Mouse (Mus musculus) right cerebral cortex, adult 18-20 months (tissue): Measurements from ENCODE around the gene Kcnf1.

ENCODE experiments used
- DNase-seq: peaks from one replicate; pipeline ENCODE4 v3.0.0; 2022; ENCODE audit warnings: mixed read lengths

The Kcnf1 gene

DNA sequence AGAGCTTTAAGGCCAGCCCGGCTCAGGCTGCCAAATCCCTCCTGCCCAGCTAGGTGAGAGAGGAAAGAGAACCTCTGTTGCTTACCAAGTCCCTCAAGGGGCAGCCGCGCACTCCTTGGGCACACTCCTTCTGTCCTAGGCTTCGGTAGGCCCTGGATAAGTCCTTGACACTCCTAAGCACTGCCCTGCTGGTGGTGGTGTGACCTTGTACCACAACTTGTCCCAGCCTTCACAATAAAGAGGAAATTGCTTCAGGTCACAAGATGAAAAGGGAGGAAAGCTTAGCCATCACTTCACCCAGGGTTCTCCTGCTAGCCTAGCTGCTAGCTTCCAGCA, at the start of gene Kcnf1:
Kcnf1 (minus strand) TSS at position 132 of the 336 bp plus-strand sequence.
- DNase-seq: no peak

DNA sequence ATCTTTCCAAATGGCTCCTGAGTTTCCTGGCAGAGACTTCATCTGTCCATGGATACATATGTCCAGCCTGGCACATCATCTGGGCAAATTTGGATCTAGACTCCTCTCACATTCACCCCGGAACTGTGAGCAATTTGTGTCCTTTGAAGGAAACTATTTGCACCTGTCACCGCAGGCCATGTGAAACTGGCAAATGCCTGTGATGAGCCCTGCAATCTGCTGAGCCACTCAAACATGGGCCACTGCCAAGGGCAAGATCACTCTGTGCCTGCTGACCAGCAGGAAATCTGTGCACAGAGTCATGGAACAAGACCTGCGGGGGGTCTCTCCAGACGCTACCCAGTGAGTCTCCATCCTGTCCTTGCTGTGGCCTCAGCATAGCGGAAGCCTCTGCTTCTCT, 48.3 kb upstream of the Kcnf1 start:
- no peak for DNase-seq

DNA sequence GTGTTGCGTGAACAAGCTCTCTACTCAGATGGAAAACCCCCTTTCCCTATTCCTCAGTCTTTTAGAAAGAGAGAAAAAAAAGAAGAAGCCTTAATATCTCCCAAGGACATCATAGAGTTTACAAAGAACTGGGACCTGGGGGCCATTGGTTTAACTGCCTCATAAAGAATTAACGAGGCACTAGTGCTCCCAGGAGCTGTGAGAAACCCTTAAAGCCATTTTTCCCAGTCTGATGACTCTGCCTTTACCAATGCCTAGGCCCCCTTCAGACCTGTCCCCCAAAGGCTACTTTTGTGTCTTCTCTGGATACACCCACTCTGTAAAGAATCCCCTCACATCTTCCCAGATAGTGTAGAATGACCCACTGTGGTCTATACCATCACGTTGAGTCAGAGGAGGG, 46.4 kb upstream of the Kcnf1 start:
- DNase-seq: no peak

DNA sequence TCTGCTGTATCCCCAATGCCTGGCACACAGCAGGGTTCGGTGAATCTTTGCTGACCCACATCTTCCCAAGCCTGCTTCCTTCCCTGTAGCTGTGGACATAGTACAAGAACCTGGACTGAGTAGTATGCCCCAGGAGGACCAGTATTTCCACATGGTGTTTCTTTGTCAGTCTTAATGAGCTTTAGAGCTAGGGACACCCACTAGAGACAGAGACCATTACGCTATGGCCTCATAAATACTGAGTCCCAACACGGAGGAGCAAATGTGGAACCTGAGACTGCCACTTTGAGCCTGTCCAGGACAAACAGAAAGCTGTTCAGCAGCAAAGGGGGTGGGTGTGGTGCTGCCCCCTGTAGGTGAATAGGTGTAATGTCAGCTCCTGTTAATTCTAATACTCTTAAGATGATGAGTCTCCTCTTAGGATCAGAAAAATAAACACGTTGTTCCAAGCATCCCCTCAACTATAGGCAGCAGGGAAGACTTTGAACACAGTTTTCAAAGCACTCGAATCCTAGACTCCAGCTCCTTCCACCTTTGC, 45.3 kb upstream of the Kcnf1 start:
- no peak for DNase-seq

DNA sequence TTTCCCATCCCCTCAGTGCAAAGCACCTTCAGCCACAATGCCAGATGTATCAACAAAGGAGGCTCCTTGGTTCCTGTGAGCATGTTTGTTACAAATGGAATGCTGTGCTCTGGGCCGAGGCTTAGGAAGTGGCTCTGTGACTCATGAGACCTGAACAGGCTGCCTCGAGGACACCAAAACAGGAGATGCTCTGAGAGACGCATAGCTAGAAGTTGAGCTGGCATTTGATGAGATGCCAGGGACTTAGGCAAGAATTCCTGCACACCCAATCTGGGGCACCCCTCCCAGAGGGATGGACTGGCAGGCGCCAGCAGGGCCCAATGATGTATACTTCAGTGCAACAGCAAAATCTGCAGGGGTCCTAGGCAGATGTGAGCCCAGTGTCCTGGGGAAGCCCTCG, 43.9 kb upstream of the Kcnf1 start:
- peak; percentile 21 for DNase-seq

DNA sequence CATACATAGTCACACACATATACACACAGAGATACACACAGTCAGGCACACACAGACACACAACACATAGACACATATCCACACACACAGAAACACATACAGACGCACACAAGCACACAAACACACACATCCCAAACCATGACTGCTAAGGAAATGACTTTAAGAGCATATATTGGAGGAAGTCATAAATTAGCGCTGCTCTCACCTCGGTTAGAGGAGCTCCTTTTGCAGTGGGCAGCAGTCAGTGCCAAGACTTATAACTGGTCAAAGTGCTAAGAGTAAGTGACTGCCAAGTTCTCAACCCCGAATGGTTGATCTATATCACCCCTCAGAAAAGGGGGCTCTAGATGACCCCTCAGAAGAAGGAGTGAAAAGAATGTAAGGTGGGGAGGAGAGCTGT, 42.4 kb upstream of the Kcnf1 start:
- no peak for DNase-seq

DNA sequence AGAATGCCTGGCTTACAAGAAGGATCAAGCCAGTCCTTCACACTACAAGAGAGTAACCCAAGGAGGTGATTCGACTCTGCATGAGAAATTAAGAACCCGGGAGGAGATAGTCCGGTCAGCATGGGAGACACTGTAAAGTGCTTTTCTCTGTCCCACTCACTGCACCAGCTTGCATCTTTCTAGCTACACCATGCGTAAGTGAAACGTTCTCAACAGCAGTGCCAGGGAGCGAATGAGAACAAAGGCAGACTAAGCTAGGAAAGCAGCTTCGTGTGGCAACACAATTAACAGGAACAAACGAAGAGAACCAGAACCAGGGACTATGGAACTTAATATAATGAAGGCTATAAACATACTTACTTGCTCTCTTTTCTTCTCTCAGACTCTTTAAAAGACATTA, 41.7 kb upstream of the Kcnf1 start:
- no peak for DNase-seq

DNA sequence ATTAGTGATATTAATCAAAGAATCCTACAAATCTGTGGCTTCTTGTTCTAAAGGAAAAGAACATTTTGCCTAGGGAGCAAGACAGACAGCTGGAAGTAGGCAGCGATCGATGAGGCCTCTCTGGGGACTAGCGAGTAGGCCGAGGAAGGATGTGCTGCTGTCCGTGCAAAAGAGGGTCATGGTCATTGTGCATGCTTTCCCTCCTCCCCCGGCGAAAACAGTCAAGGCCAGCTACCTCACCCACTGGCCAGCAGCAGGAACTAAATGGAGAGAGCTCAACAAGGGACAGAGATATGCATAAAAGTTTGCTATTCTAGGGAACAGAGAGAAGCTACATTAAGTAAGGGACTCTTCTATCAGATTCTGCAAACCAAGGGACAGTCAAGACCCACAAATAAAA, 39.1 kb upstream of the Kcnf1 start:
- no peak for DNase-seq

DNA sequence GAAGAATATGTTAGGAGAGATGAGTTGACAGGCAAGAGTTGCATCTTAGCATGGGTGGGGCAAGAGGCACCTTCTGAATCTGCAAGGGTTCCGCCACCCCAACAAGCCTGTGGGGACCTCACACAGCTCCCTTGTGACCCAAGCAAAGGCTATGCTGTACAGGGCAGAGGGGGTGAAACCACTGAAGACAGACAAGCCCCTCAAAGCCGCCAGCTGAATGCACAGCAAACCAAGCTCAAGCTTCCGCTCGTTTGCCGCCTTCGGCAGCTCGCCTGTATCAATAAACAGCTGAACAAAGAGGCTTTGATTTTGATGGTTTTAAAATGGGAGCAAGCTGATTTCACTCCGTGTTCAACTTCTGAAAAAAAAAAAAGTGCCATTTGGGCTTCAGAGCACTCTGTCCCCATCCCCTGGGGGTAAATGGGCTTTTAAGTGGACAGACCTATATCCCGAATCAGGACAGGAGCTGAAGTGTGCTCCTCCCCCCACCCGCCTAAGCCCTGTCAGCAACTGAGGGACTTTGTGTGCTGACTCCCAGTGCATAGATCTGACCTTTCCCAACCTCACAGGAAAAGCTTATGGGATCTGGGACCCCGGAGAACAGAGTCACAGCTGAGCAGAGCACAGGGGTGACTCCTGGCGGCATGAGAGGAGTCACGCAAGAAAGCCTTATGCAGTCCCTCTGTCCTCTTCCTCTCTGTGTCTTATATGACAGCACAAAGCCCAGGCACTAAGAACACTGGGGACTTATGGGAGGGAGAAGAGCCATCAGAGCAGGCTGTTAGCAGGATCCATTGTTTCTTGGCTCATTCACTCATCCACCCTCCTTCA, 26.0 kb upstream of the Kcnf1 start:
- DNase-seq: no peak

DNA sequence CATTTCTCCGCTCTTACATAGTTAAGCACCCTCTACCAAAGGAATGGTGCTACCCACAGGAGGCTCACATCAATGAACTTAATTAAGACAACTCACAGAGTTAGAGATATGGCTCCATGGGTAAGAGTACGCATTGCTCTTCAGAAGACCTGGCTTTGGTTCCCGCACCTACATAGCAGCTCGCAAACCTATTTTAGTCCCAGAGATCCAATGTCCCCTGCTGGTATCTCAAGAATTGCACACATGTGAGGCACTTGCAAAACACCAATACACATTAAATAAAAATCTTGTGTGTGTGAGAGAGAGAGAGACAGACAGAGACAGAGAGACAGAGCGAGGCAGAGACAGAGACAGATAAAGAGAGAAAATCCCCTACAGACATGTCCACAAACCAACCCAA, 21.9 kb upstream of the Kcnf1 start:
- no peak for DNase-seq

DNA sequence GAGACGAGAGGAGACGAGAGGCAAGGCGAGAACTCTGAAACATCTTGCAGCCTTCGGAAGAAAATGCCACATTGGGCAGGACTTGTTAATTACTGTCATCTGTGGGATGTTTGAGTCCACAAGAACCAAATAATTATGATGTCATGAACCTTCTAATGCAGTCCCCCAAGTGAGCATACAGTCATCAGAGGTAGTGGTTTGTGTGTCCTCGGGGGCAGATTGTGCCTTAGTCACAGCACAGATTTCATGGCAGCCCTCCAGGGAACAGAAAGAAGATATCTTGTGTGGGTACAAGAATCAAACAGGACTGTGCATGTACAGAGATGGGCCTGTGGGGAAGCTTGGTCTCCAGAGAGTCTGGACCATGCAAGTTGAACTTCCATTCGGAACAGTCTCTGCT, 17.5 kb upstream of the Kcnf1 start:
- no peak for DNase-seq

DNA sequence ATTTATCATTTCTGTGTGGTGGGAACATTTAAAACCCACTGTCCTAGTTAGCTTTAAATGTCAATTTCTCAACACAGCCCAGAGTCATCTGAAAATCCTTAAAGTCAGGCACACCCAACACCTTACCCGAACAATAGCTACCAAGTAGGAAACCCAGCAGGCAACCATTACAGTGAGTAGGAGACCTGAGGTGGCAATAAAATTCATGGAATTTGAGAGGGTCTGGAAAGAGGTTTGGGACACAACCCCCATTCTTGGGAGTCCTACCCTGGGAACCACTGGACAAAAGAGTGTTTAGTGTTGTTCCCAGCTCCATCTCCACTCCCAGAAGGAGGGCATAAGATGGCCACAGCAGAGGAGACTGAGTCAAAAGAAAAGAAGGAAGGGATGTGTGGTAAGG, 16.6 kb upstream of the Kcnf1 start:
- DNase-seq: no peak

DNA sequence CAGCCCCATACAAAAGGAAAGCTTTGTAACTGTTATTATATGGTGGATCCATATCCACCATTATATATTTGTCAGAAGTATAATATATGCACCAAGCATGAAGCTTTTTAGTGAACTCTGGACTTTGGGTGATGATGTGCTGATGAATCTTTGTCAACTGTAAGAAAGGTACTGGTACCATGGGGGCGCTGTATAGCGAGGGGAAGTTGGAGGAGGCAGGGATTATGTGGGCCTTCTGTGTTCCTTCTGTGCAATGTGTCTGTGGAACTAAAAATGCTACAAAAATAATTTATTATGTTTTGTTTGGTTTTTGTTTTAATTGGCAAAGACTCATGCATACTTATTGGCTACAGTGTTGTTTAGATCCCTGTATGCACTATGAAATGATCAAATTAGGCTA, 16.2 kb upstream of the Kcnf1 start:
- DNase-seq: no peak

DNA sequence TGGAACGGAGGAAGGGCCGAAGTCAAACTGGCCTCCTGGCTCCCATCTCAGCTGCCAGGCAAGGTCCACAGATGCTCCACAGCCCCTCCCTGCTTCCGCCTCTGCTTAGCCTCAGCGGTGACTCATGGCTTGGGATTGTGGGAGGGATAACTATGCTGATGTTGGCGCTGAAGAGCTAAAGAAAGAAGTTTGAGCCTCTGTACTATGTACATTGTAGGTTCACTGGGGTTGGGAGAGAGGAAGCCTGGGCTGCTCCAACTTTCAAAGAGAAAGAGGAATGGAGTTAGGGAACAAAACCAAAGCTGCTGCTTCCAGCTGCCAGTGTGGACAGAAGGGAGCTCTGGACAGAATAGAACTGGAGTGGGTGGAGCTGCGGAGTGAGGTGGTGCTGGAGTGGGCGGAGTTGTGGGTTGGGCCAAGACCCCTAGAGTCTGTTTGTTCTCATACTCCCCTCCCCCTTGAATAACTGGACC, 7.7 kb upstream of the Kcnf1 start:
- peak; percentile 89 for DNase-seq

DNA sequence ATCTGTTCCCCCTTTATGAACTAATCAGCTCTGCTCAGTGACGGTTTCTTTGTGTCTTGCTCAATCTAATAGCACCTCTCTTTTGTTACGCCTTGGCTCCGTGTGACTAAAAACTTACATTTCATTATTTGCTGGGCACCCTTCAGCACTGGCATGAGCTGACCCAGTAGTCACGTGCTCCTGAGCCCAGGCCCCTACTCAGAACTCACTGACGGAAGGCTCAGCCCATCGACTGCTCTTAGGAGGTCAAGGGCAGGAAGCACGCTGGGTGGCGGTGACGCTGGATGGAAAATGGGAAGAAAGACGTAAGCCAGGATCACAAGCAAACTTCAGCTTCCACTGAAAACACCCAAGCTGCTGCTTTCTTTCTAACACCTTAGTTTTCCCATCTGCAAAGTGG, 7.1 kb upstream of the Kcnf1 start:
- DNase-seq: no peak

DNA sequence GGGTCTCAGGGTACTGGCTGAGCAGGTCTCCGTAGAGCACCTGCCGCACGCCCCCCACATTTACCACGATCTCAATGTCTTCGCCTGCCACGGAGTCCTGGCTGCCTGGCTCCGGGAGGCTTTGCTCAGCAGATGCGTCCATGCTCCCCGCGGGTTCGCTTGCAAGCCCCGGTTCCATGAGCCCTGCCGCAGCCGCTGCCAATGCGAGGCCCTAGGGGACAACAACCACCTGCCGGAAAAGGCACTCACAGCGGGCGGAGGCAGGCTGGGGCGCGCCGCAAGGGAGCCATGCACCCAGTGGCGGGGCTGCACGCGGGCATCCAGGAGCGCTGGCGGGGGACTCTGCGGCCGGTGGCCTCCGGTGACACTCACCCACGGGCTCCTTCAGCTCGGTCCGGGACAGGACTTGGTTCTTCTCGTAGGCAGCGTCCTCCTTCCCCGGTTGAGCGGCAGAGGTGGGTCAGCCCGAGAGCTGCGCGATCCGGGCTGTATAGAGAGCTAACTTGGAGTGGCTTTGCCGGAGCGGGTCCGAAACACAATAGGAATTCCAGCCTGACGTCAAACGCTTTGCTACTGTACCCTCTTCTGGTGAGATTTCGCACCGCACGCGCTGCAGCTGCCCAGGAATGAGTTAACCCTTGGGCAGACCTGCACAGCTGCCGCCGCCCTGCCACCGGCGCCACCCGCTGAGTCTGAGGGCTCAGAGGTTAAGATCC, 489 bp downstream of the Kcnf1 start:
- DNase-seq: peak; percentile 73

DNA sequence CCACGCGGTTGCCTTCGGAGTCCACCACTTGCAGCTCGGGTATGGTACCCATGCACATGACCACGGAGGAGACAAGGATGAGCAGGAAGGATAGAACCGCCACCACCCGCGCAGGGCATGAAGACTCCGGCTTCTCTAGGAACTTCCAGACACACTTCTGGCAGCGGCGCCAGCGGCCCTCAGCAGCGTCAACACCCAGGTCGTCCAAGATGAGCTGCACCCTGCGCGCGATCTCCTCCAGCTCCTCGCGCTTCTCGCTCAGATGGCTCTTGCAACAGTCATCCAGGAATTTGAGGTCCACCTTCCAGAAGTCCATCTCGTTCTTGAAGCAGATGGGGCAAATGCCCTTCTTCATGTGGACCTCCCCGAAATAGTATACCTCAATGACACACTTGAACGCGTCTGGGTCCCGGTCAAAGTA, 1.1 kb downstream of the Kcnf1 start:
- DNase-seq: no peak

DNA sequence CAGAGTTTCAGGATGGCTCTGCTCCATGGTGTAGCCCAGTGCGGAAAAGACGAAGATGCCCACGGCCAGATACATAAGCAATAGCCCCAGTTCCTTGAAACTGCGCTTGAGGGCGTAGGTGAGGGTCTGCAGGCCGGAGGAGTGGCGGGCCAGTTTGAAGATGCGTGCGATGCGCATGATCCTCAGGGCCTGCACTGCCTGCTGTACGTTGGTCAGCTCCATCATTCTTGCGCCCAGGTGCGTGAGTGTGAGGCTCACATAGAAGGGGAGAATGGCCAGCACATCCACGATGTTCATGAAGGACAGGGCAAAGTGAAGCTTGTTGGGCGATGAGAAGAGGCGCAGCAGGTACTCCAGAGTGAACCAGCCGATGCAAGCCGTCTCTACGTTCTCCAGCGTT, 1.6 kb downstream of the Kcnf1 start:
- DNase-seq: no peak

DNA sequence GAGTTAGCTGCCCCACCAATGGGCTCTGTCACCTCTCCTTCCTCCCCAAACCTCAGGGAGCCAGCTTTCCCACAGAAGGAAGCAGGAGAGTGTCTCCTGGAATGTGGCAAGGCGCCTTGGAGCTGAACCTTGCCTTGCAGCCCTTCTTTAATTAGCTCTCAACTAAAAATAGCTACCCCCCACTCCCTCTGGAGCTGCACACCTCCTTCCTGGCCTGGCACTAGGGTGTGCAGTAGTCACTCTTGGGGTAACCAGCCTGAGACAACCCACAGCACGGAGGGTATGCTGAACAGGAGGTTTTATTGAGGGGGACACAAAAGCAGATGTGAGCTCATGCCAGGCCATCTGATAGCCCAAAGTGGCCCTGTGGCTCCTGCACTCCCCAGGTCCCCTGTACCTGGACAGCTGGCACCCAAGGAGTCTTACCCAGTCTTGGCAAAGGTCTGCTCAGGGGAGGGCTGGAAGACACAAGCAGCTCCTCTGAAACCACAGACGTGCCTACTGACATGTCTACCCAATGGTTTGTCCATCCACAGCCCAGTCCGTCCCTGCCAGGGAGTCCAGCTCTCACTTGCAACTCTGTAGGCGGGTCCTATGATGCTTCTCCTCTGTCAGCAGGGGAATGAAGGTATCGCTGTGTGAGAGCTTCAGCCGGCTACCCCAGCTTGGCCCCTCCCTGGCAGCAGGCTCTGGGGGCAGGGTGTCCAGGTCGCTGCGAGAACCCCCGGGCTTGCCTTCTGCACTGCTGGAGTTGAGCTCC, 2.4 kb downstream of the Kcnf1 start:
- no peak for DNase-seq

DNA sequence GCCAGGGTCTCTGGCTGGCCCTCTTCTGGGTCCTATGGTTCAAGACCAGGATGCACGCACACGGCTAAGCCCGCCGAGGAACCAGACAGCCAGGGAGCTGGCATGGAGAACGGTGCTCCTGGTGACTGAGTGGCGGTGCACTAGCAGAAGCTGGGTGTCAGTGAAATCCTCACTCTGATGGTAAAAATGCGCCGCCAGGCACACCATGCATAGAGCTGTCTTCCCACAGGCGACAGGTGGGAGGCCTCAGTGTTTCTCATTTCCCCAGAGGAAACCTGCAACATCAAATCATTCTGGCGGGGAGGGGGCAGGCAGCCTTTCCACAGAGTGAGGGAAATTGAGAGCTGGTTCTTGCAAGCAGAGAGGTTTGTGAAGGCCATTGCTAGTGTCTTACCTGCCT, 6.3 kb downstream of the Kcnf1 start:
- DNase-seq: peak; percentile 90

DNA sequence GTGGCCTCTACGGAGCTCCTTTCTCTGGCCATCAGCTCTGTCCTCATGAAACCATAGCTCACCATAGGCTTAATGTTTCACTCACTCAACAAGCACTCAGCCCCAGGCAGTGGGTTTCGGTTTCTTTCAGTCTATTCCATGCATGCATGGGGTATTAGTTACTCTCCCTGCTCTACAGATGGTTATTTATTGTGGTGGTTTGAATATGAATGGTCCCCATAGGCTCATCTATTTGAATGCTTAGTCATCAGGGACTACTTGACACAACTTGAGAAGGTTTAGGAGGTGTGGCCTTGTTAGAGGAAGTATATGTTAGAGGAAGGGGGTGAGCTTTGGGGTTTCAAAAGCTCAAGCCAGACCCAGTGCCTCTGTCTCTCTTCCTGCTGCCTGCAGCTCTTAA, 10.6 kb downstream of the Kcnf1 start:
- DNase-seq: no peak

DNA sequence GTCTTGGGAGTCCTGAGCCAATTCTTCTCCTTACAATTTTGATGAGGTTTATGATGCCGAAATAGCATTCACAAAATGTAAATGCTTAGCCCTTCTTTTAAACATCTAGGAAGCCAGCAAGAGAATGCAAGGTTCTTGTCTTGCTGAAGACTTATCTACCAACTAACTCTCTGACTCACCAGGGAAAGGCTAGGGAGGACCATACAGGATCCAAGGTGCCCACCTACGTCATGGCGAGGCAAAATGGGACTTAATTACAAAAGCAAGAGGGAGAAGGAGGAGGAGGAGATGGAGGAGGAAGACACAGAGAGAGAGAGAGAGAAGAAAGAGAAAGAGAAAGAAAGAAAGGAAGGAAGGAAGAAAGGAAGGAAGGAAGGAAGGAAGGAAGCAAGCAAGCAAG, 12.7 kb downstream of the Kcnf1 start:
- DNase-seq: no peak

DNA sequence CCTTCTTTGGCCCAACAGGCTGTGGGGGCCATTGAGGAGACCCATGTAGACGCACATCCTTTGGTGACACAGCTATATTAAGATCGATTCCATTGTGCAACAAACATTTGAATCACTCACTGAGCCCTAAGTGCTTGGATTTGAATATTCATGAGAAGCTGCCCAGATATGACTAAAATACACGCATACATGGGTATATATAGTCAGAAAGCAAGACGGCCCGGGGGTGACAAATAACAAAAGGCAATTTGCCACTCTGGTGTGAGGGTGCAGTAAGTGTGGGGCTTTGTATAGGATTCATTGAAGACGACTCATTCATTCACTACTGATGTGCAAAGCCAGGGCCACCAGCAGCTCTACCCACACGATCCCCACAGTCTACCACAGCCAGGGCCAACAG, 17.1 kb downstream of the Kcnf1 start:
- DNase-seq: peak; percentile 62

DNA sequence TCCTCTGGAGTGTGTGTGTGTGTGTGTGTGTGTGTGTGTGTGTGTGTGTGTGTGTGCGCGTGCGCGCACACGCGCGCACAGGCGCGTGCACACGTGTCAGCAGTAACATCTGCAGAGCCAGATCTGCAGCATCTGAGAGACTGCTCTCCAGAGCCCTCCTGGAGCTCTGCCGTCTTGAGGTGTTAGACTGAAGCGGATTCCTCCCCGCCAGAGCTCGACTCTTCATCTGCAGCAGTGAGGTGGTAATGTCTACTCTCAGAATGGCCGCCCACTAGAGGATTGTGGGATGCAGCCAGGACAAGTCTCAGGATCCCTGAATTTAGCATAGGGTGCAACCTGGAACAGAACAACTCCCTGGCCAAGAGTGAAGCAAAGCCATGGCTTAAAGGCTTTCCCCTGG, 19.1 kb downstream of the Kcnf1 start:
- DNase-seq: no peak
